Mouse (Mus musculus) kidney, postnatal 25 days (tissue): Measurements from ENCODE around the gene Mast4.

ENCODE experiments used
- DNase-seq, 2 experiments: peaks; one replicate each; pipeline ENCODE4 v3.0.0; 2021; ENCODE audit warnings: mixed read lengths in 2 of 2

Gene Mast4

DNA sequence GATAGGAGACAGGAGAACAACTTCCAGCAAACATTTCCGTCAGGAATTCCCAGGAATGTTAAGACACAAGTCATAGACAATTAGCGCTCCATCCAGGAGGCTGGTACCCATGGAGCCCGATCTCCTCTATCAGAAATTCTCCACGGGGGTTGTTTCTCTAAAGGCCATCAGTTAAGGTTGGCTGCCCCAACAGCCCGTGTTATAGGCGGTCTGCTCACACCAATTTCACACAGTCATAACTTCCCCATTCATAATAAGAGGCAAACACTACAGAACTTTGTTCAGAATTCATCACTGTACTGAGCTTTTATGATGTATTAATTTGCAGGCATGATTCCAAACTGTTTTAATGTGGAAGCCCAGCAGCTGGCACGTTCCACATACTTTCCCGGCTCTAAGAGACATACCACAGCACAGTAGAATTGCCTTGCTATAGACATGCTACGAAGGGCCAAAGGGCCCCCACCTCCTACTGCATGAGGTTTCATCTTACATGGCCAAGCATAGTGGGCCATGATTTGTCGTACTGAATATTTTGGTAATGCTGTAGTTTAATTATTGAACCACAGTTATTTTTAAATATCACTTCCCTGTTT lies 19.1 kb downstream of the Mast4 start:
- no peak for DNase-seq

DNA sequence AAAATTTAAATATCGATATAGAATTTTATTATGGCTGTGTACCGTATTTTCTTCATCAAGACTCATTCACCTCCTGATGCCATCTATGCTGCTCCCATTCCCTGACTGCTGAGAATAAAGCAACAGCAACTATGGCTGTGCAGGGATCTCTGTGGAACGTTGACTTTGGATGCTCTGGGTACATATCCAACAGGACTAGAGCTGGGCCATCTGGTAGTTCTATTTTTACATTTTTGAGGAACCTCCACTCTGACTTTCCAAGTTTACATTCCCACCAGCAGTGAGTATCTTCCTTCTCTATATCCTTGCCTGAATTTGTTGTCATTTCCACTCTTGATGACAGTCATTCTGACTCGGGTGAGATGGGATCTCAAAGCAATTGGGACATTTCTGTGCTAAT lies 26.0 kb downstream of the Mast4 start:
- no peak for DNase-seq

DNA sequence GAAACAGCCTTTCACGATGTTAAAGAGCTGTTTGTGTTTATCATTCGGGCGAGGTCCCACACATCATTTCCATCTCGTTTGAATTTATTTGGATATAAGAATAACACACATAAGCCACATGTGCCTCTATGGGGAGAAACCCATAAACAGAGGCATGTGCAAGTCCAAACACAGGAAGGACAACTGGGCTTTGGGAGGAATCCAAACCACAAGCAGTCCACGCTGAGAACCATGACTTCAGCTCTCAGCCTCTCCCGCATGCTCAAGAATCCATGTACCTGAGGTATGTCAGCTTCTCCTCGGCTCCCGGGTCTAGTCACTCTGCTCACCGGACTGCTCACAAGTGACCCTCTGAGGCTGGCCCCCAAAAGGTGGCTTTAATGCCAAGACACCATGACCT lies 30.5 kb downstream of the Mast4 start:
- DNase-seq = no peak

DNA sequence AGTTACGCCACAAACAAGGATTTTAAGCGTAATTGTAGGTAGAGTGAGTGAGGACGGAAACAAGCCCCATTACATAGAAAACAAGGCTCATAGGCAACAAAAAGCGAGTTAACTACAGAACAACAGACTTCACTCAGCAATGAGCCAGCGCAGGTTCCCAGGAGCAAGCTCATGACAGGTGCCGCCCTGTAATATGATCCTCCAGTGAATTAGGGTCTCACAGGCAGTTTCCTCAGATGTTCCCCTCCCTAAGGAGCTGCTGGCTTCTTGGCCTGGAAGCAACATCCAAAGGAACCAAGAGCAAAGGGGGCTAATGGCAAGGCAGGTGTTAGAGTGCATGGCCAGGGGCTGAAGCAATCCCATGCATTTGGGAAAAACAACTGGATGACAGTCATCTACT lies 31.8 kb downstream of the Mast4 start:
- no peak for DNase-seq

DNA sequence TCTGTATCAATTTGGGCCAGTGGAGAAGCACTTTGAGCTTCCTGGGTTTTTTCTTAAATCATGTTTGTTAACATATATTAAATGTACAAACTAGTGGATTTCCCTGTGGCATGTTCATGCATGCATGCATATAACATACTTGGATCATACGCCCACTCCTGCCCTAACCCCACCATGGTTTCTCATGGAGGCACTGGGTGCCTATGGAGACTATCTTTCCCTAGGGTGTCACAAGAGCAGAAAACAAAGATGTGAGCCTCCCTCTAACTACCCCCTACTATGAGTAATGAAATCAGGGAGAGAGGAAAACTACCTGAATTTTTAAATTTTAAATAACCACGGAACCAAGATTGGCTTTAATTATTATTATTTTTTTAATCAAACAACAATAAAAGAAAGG lies 32.2 kb downstream of the Mast4 start:
- no peak for DNase-seq

DNA sequence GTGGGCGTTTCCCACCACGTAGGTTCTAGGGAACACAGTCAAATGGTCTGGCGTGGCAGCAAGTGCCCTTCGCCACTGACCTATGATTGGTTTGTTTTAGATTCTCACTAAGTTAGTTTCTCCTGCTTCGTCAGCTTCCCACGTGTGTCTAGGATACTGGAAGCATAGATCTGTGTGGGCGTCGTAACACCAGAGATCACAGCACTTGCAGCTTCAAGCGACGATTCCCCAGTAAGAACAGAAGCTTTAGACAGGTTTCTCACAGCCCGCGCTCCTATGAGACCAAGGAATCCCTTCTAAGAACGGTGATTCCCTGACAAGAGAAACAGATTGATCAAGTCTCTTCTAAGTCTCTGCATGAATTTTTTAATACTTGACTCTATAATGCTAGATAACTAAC lies 39.9 kb downstream of the Mast4 start:
- no peak for DNase-seq

DNA sequence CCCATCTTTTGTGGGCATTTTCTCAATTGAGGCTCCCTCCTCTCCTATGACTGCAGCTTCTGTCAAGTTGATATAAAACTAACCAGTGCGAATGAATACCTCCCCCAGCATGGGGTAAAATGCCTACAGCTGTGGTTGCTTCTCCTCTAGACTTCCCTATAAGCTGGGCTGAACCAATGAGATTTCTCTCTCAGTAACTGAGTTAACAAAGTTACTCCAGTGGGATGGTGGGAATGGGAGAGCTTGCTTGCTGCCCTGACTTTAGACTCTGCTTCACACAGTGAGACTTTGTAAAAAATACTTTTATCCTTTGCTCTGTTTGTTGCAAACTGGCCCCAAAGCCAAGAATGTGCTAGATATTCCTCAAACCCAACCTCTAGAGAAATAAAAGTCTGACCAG lies 41.2 kb downstream of the Mast4 start:
- no peak for DNase-seq

DNA sequence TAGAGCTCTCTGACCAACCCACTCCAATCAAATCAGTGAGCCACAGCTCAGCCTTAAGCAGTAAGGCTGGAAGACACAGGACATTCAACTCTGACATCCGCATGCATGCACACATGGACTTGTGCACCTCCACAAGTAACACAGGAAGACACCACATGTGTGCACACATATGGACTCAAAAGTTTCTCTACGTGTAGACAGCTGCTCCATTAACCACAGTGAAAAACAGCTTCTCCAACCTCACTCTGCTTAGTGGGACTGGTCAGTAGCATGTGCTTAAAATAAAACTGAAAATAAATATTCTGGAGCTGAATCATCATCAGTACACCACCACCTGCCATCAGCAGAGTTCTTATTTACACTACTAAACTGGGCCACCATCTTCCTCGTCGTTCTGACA lies 43.2 kb downstream of the Mast4 start:
- DNase-seq = no peak

DNA sequence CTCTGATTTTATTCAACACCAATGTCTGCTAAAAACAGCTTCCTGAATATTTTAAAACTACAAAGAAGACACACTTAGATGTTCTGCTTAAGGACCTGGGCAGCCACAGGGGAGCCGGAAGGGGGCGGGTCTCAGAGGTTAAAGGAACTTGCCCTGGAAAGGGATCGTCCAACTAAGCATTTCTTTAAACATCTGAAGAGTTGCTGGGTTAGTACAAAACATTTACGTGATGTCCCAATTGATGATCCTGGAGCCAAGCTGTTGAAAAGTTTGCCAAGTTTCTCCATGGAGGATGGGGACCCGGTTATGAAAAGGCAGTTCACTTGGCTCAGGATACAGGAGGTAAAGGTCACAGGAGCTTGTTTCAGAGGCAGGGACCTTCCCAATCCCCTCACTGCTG lies 48.5 kb downstream of the Mast4 start:
- peak; percentile 25 to 56 for DNase-seq

DNA sequence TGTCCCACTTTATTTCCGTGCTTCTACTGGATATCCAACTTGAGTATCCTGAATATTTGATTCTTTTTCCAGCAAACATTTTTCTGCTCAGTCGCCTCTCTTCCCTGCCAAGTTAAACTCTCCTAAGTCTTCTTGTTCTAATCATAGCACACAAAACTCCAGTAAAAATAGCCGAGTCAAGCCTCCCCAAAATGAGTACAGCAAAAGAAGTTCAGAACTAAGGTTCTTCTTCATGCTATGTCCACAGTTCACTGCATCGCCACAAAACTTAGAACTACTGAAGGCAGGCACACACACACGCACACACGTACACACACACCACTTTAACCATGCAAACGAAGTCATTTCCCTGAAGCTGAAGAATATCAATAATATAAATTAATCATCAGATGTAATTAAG lies 49.3 kb downstream of the Mast4 start:
- DNase-seq = no peak

DNA sequence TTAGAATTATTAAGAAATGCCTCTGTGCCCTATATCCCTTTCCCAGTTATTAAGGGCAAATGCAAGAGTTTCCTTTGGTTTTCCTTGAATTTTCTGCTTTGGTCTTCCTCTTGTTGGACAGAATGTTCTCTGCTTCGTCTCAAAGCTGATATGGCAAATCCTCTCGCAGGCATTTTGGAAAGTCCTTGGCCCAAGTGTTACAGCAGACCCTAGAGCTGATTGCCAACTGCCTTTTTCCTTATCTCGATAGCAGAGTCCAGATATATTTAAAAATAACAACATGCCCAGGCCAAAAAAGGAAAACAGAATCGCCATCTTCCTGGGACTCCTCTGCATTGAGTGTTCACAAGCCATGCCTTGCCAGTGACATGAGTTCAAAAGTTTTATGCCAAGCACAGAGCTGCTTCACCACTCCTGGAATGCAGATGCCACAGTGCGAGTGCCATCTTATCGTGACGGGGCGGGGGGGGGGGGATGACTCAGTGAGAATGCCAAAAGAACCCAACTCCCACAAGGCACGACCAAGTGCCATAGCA lies 63.4 kb downstream of the Mast4 start:
- no peak for DNase-seq

DNA sequence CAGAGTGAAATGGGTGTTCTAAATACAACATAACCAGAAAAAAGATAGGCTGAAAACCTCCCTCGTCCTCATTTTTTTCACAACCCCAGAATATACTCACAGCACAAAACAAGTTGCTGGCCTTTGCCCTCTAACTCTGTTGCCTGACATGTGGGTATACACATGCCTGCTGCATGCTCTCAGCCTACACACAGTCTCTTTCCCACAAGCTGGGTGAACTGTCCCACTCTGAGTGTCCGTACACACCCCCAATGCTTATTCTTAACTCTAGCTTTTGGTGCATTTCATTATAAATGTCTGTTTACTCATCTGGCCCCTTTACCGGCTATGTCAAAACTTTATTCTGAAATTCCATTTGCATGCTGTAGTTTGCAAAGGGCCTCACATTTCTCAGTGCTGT lies 71.6 kb downstream of the Mast4 start:
- DNase-seq = no peak

DNA sequence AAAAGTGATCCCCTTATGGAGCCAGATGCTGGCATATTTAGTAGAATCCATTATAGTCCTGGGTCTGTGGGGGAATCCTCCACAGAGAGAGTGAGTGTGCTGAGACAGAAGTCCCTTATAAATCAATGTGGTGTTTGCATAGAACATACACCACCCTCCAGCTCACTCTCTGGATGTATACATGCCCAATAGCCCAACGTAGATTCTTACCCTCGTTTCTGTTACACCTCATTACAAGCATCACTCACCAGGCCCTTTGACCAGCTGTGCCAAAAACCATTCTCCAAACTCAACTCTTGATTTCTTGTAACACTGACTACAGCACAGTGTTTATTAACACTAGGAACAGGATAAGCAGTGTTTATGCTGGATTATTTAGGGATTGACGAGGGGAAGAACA lies 72.2 kb downstream of the Mast4 start:
- no peak for DNase-seq

DNA sequence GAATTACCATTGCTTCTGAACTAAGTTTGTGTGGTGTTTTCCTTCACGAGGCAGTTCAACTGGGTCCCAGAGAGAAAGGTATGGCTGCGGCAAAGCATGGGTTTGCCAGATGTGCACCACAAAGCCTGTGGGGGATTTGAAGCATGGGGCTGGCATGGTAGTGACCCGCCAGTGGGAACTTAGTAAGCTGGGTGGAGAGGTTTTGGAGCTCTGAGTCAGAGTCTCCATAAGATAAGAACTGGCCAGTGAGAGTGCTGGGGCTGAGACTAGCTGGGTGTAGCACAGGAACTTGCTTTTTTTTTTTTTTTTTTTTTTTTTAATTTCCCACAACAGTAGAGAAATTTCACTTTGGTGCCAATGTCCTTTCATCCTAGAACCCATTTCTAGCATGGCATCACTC lies 73.9 kb downstream of the Mast4 start:
- DNase-seq = no peak

DNA sequence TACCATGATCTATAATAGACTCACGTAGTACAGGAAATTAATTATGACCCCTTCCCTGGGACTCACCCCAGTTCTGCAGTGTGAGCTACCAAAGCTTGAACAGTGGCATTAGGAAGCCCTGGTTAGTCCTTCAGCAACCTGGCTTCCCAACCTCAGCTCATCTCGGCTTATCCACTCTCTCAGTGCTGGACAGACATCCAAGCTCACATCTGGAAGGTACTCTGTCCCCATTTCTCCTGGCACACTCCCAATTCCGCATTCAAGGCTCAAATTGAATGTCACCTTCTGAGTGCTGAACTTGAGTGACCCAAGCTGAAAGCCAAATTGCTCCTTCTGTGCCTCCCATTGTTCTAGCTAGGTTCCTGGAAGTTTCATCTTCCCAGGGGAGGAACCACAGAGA lies 76.2 kb downstream of the Mast4 start:
- no peak for DNase-seq

DNA sequence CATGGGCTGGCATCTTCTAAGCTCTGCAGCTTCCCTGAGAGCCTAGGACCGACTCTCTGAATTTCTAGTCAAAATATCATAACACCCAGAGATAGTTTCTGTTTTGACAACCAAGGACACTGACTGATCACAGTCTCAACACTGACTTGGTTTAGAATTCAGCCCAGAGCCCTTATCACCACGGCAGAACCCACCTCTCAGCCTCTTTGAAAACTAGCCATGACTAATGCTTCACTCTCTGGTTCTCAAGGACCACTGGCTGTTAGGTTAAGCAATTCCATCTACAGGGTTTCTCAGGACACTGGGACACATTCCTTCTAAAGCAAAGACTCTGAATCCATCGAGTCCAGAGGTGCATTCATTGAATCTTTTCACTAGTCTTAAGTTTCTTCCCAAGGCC lies 79.4 kb downstream of the Mast4 start:
- no peak for DNase-seq

DNA sequence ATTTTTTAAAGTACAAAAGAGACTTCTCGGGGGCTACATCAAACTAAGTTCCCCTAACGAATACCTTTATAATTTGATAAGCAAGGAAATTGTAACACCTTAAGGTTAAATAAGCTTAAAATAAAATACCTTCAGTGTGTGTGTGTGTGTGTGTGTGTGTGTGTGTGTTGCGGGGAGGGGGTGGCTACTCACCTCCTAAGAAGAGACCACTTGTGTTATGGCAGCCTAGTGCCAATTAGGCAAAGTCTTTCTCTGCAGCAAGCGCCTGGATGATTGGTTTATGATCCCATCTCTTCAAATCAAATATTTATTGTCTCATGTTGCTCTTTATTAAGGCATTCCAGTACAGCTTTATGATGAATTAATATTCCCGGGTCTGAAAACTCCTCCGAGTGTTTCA lies 81.2 kb downstream of the Mast4 start:
- DNase-seq = no peak

DNA sequence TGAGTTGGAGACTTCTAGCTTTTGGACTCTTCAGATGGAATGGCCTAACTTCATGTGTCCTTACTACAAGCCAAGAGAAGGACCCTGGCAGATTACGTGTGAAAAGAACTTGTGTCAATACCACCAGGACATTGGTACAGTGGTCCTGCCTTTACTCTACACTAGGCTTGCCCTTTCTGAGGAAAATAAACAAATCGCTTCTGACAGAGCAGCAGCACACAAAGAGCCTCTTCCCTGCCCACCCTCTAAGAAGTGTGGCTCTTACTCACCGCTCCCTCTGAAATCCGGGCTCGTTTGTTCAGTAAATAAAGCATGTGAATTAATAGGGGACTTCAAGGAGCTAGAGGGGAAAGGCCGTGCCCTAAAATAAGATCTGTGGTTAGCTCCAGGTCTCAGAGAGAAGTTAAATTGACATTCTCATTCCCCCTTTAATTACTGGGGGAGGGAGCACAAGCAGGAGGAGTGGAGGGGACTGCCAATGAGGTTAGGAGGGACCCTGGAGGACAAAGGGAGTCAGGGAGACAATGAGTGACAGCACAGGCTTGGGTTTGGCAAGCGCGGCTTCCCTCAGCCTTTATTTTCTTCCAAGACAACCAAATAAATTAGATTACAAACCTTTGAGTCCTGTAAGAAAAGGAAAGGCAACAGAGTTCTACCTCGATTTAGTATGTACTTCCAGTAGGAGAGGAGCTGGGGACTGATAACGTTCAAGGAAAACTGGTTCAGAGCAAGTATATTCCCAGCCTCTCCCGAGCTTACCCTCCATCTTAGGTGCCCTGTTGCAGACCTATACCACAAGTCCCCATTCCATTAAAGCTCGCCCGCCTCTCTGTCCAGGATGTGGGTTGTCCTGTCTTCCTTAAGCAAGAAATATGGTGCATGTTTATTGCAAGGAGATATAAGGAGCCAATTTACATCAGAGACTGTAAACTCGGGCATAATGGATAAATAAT lies 85.9 kb downstream of the Mast4 start:
- DNase-seq = no peak

DNA sequence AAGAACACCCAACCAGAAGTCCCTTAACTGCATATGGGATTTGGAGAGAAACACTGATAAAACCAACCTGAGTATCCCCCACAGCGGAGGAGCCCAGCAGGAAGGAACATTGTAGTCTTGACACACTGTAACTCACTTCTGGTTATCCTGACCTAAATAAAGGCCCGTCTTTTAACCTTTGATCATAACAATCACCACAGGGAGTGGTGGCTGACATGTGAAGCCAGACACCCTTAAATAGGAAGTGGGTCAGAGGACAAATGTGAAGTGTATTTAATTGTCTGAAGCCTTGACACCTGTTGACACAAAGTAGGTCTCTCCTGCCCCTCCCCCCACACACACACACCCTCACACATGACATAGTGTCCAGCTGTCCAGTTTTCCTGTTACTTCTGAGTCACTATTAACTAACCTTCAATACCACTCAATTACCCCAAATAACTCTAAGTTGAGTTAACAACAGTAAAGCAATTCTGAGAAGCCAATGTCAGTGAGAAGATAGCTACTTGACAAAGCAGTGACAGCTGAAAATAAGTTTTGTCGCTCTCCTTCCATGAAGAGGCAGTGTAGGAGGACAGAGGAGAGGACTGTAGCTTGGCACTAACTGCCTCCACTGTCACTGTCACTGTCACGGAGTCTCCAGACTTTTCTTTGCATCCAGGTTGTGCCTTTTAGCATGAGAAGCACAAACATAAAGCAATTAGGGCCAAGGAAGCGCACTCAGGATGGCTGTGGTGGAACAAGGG lies 87.2 kb downstream of the Mast4 start:
- no peak for DNase-seq

DNA sequence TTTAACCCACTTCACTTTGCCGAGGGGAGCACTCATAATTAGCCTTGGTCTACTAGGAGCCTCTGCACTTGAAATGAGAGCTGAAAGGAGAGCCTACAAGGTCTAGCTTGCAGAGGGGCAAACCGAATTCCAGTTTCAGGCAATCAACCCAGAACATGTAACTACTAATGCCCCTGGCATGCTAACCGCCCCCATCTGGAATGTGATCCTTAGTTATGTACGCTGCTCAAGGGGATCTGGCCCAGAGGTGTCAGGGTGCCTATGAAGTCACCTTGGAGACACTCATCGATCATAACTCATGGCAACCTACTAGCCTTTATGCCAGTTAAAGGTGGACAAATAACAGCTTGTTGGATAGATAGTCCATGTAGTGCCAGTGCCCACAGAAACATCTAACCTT lies 88.9 kb downstream of the Mast4 start:
- DNase-seq = no peak

DNA sequence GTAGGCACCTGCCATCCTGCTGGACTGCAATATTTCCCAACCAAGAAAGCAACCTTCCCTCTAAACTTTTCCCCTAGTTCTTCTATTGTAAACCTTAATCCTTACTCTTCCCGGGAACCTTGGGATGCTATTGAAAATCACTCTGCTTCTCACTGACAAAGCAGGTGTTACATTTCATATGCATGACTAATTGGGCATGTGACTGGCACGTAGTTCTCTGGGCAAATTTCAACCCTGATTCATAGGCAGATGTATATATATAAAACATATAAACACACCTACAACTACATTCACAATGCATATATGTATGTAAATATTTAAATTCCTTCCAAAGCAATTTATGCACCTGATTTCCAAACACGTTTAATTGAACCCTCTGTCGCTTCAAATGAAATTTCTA lies 90.2 kb downstream of the Mast4 start:
- no peak for DNase-seq

DNA sequence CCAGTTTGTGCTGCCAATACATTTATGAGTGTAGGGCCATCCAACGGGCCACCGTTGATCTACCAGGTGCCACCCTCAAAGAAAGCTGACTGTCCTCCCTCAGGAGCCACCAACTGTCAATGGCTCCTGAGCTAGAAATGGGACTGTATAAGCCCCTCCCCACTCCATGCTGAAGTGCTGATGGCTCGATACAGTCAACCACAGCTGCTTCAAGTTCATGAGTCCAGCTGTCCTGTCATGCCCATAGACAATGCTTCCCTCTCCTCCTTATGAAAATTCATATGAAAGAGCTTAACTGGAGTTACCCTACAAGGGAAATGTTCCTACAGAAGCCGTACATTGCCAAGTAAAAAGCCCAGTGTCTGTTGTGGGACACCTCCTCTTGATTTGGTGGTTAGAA lies 93.2 kb downstream of the Mast4 start:
- DNase-seq = no peak

DNA sequence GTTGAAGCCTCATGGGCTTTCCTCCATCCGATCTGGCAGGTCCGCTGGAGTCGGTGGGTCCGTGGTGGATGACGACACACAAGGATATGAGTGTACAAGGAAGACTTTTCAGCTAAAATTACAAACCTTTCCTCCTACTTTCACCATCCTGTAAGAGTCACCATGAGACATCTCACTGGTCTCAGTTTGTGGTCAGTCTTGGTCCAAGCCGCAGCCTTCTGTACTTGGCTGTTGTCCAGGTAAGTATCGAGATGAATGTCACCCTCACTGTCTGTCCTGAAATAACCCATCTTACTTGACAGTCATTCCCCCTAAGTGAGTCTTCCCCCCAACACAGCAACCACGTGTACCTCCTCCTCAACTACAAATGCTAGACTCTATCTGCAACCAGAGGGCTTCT lies 94.6 kb downstream of the Mast4 start:
- no peak for DNase-seq
